Mouse (Mus musculus) liver, embryonic 18 days (tissue): Measurements from ENCODE around the gene Slain1. TPM values are rescaled to one million over a fixed set of nuclear protein-coding genes. Genes with fewer than 3 reads are reported as not detected.

ENCODE experiments used
- polyA plus RNA-seq: library from polyadenylated mRNA; depleted of rRNA; stranded (reverse); fragments of >200 nt; gene quantifications from 2 replicates; pipeline ENCODE4 v1.2.3, GENCODE M21; 2012; rRNA removed

Gene Slain1
- 0.60 and 0.65 TPM in 2 replicates for polyA plus RNA-seq

GRCm38 (mm10) chr14:103649896-103650334, at the start of gene Slain1:
Gene Slain1, plus strand, starts transcription at chr14:103650228.

Other genes starting within 250 kb of the Slain1 start
- gene Scel, start 136.9 kb upstream of the Slain1 start, polyA plus RNA-seq = 0.07 and 0.11 TPM in 2 replicates
- 3.5 and 3.6 TPM in 2 replicates for gene Ednrb, start 194.2 kb downstream of the Slain1 start, polyA plus RNA-seq